Mouse (Mus musculus): ENCODE measurements around the gene Runx2.

GRCm38 (mm10) chr17:44637181-44637880, 177.3 kb downstream of the Runx2 start:
- TF ChIP-seq HCFC1 (IDR thresholded peaks at IDR 0.05; ENCODE audit: borderline replicate concordance, insufficient read depth, low read length) (no peak), MAFK (IDR thresholded peaks at IDR 0.05; ENCODE audit: insufficient read depth, low read depth, low read length) (no peak), ZNF384 (IDR thresholded peaks at IDR 0.05; ENCODE audit: low read depth, low read length) (no peak), CHD2 (IDR thresholded peaks at IDR 0.05; ENCODE audit: low read depth, low read length) (no peak), ZC3H11A (IDR thresholded peaks at IDR 0.05; ENCODE audit: borderline replicate concordance, low read depth, low read length) (no peak)

Measured in ES-E14 (cell line).